Mouse (Mus musculus) midbrain, embryonic 14.5 days (tissue): ENCODE data around the gene Krt35. TPM values are rescaled to one million over a fixed set of nuclear protein-coding genes. Genes with fewer than 3 reads are reported as not detected.

ENCODE experiments used
- ATAC-seq: fragments of 200-750 bp; cut with Nextera tagmentation; 2 replicates; pipeline ENCODE4 v1.8.0; 2017; ENCODE audit warnings: moderate number of reproducible peaks, moderate library complexity; ENCODE audit not compliant: low FRiP score, low TSS enrichment
- DNase-seq: peaks from one replicate; pipeline ENCODE4 v3.0.0-alpha.2; 2015
- H3K27ac ChIP-seq: fragments of 300-500 bp; sonication (generic); replicated peaks from 2 replicates; pipeline ENCODE4 v1.5.1; 2014; ENCODE audit warnings: mild to moderate bottlenecking, low read depth, low read length, moderate library complexity
- H3K27me3 ChIP-seq: fragments of 300-500 bp; sonication (generic); 2 replicates; pipeline ENCODE4 v1.6.1; 2014; ENCODE audit warnings: low read length, control low read depth, mixed read lengths; ENCODE audit not compliant: control insufficient read depth, insufficient read depth
- H3K36me3 ChIP-seq: fragments of 300-500 bp; sonication (generic); 2 replicates; pipeline ENCODE4 v1.6.1; 2014; ENCODE audit warnings: low read length, control low read depth; ENCODE audit not compliant: control insufficient read depth, insufficient read depth
- H3K4me1 ChIP-seq: fragments of 300-500 bp; sonication (generic); 2 replicates; pipeline ENCODE4 v1.6.1; 2014; ENCODE audit warnings: mild to moderate bottlenecking, antibody characterized with exemption, low read length, control low read depth; ENCODE audit not compliant: control insufficient read depth, insufficient read depth
- H3K4me2 ChIP-seq: fragments of 300-500 bp; sonication (generic); 2 replicates; pipeline ENCODE4 v1.6.1; 2014; ENCODE audit warnings: mild to moderate bottlenecking, low read length, moderate library complexity
- H3K4me3 ChIP-seq: fragments of 300-500 bp; sonication (generic); replicated peaks from 2 replicates; pipeline ENCODE4 v1.5.1; 2014; ENCODE audit warnings: low read depth, low read length
- H3K9ac ChIP-seq: fragments of 300-500 bp; sonication (generic); replicated peaks from 2 replicates; pipeline ENCODE4 v1.6.1; 2014; ENCODE audit warnings: mild to moderate bottlenecking, low read length, moderate library complexity
- H3K9me3 ChIP-seq: fragments of 300-500 bp; sonication (generic); 2 replicates; pipeline ENCODE4 v1.6.1; 2016; ENCODE audit warnings: low read length, control low read depth, mixed read lengths; ENCODE audit not compliant: control insufficient read depth
- WGBS: fragments of 180-500 bp; shearing (Covaris S2); extraction: QIAGEN DNeasy Blood & Tissue Kit; methylation state at CpG from one replicate; pipeline ENCODE4 v1.1.7; 2014; 5-methylcytosine and 5-hydroxymethylcytosine counted together
- polyA plus RNA-seq: library from polyadenylated mRNA; unstranded; fragments of >200 nt; fragmentation: Nextera tagmentation; extraction: Ambion mirVana; gene quantifications from 2 replicates; pipeline ENCODE4 v1.2.1, GENCODE M21; 2014

Krt35 gene
- polyA plus RNA-seq, 1 experiment from 2014 or later = not detected

GRCm38 (mm10) chr11:100121466-100121865 lies 25.4 kb upstream of the Krt35 start, which contains the start of gene Krt13:
Gene Krt13 (minus strand): TSS chr11:100121566.
- Histone ChIP-seq H3K27ac (no peak within 1 kb of the TSS), H3K4me1 (no peaks in the 10 kb centered on the region), H3K27me3 (no peaks in the 10 kb centered on the region), H3K9ac (no peak within 1 kb of the TSS), H3K4me3 (no peak within 1 kb of the TSS), H3K4me2 (no peak within 1 kb of the TSS), H3K36me3 (no peaks in the 10 kb centered on the region), H3K9me3 (no peaks in the 10 kb centered on the region)
- DNase-seq = no peak
- ATAC-seq = no peak
- 83% methylated on average over 3 of the region's 3 CpGs for WGBS

GRCm38 (mm10) chr11:100120331-100120730 lies 24.3 kb upstream of the Krt35 start:
- Histone ChIP-seq H3K4me3 (no peak overlapping the region), H3K27me3 (no peaks in the 10 kb centered on the region), H3K36me3 (no peaks in the 10 kb centered on the region), H3K9me3 (no peaks in the 10 kb centered on the region), H3K4me1 (no peaks in the 10 kb centered on the region), H3K9ac (no peak overlapping the region), H3K27ac (no peak overlapping the region), H3K4me2 (no peak overlapping the region)
- DNase-seq (no peak), ATAC-seq (no peak)
- 95% methylated on average over 5 of the region's 5 CpGs for WGBS

GRCm38 (mm10) chr11:100113742-100114029 lies 17.6 kb upstream of the Krt35 start:
- Histone ChIP-seq H3K9ac (no peak overlapping the region), H3K4me2 (no peak overlapping the region), H3K27ac (no peak overlapping the region), H3K9me3 (no peaks in the 10 kb centered on the region), H3K36me3 (no peaks in the 10 kb centered on the region), H3K4me1 (no peaks in the 10 kb centered on the region), H3K4me3 (no peak overlapping the region), H3K27me3 (no peaks in the 10 kb centered on the region)
- WGBS = 72% methylated on average over 2 of the region's 2 CpGs
- DNase-seq (no peak), ATAC-seq (no peak)

GRCm38 (mm10) chr11:100112935-100113741 lies 17.1 kb upstream of the Krt35 start:
- H3K27ac ChIP-seq = no peak overlapping the region
- H3K36me3 ChIP-seq = no peaks in the 10 kb centered on the region
- no peak overlapping the region for H3K9ac ChIP-seq
- H3K27me3 ChIP-seq = no peaks in the 10 kb centered on the region
- WGBS = 85% methylated on average over 11 of the region's 11 CpGs
- no peak overlapping the region for H3K4me3 ChIP-seq
- no peaks in the 10 kb centered on the region for H3K9me3 ChIP-seq
- H3K4me2 ChIP-seq = no peak overlapping the region
- DNase-seq (no peak), ATAC-seq (no peak)
- H3K4me1 ChIP-seq = no peaks in the 10 kb centered on the region

GRCm38 (mm10) chr11:100105576-100106122 lies 9.6 kb upstream of the Krt35 start, which contains the start of gene Krt36:
Gene Krt36 (minus strand): TSS chr11:100105626.
- Histone ChIP-seq H3K36me3 (no peaks in the 10 kb centered on the region), H3K9ac (no peak within 1 kb of the TSS), H3K27ac (no peak within 1 kb of the TSS), H3K9me3 (no peaks in the 10 kb centered on the region), H3K4me3 (no peak within 1 kb of the TSS), H3K4me1 (no peaks in the 10 kb centered on the region), H3K4me2 (no peak within 1 kb of the TSS), H3K27me3 (no peaks in the 10 kb centered on the region)
- whole genome bisulfite sequencing = 91% methylated on average over 6 of the region's 6 CpGs
- ATAC-seq (no peak), DNase-seq (no peak)

- Histone ChIP-seq H3K36me3 (no peaks in the 10 kb centered on the region), H3K4me1 (no peaks in the 10 kb centered on the region), H3K4me2 (no peak overlapping the region), H3K27ac (no peak overlapping the region), H3K9me3 (no peaks in the 10 kb centered on the region), H3K4me3 (no peak overlapping the region), H3K27me3 (no peaks in the 10 kb centered on the region), H3K9ac (no peak overlapping the region)
- DNase-seq (peak; percentile 2), ATAC-seq (no peak)
- WGBS = 61% methylated on average over 15 of the region's 15 CpGs
Observed at GRCm38 (mm10) chr11:100102693-100103429, 6.8 kb upstream of the Krt35 start.

GRCm38 (mm10) chr11:100100391-100100790 lies 4.3 kb upstream of the Krt35 start:
- no peak for ATAC-seq
- WGBS = 86% methylated on average over 4 of the region's 4 CpGs
- Histone ChIP-seq H3K27me3 (no peaks in the 10 kb centered on the region), H3K36me3 (no peaks in the 10 kb centered on the region), H3K4me1 (no peaks in the 10 kb centered on the region), H3K4me2 (no peak overlapping the region), H3K27ac (no peak overlapping the region), H3K9ac (no peak overlapping the region), H3K4me3 (no peak overlapping the region), H3K9me3 (no peaks in the 10 kb centered on the region)
- DNase-seq = no peak

- H3K27ac ChIP-seq = no peak overlapping the region
- WGBS = 73% methylated on average over 9 of the region's 9 CpGs
- no peaks in the 10 kb centered on the region for H3K4me1 ChIP-seq
Observed at GRCm38 (mm10) chr11:100097819-100098218, 1.8 kb upstream of the Krt35 start.

More at GRCm38 (mm10) chr11:100097819-100098218, 1.8 kb upstream of the Krt35 start:
- Histone ChIP-seq H3K9ac (no peak overlapping the region), H3K4me3 (no peak overlapping the region), H3K27me3 (no peaks in the 10 kb centered on the region), H3K4me2 (no peak overlapping the region), H3K36me3 (no peaks in the 10 kb centered on the region), H3K9me3 (no peaks in the 10 kb centered on the region)
- ATAC-seq (no peak), DNase-seq (no peak)
